Mouse (Mus musculus) heart, embryonic 14.5 days (tissue): ENCODE data around the gene Zfp970. TPM values are rescaled to one million over a fixed set of nuclear protein-coding genes. Genes with fewer than 3 reads are reported as not detected.
"Not testable (repeated sequence)": the region's sequence is repeated elsewhere in the genome, so short reads cannot be mapped to it uniquely, and the experiment has no call there.

Experiments
- ATAC-seq: fragments of 200-750 bp; cut with Nextera tagmentation; 2 replicates; pipeline ENCODE4 v1.8.0; 2017; ENCODE audit warnings: low read depth, moderate TSS enrichment; ENCODE audit not compliant: insufficient number of reproducible peaks, insufficient read depth, low FRiP score
- H3K27ac ChIP-seq, 2 experiments: fragments of 200-500 bp in 1 of 2; fragments of 300-500 bp in 1 of 2; sonication (generic) in 1 of 2; replicated peaks in 1 of 2; 2 replicates each; pipeline ENCODE4 v1.5.1; 2012 to 2014; ENCODE audit warnings: low read depth in 2 of 2, low read length in 2 of 2, control low read depth in 1 of 2, mild to moderate bottlenecking in 1 of 2, mixed read lengths in 1 of 2; ENCODE audit not compliant: control insufficient read depth in 1 of 2, insufficient read depth in 1 of 2
- H3K27me3 ChIP-seq: fragments of 300-500 bp; sonication (generic); 2 replicates; pipeline ENCODE4 v1.6.1; 2014; ENCODE audit warnings: mild to moderate bottlenecking, low read length, control low read depth; ENCODE audit not compliant: control insufficient read depth, insufficient read depth
- H3K36me3 ChIP-seq: fragments of 300-500 bp; sonication (generic); 2 replicates; pipeline ENCODE4 v1.6.1; 2014; ENCODE audit warnings: mild to moderate bottlenecking, control low read depth, low read length, mixed read lengths; ENCODE audit not compliant: control insufficient read depth, insufficient read depth
- H3K4me1 ChIP-seq, 2 experiments: fragments of 200-500 bp in 1 of 2; fragments of 300-500 bp in 1 of 2; sonication (generic) in 1 of 2; 2 replicates each; pipeline ENCODE4 v1.6.1; 2012 to 2014; ENCODE audit warnings: low read length in 2 of 2, control low read depth in 1 of 2, mixed read lengths in 1 of 2; ENCODE audit not compliant: control insufficient read depth in 2 of 2, insufficient read depth in 2 of 2
- H3K4me2 ChIP-seq: fragments of 300-500 bp; sonication (generic); 2 replicates; pipeline ENCODE4 v1.6.1; 2014; ENCODE audit warnings: mild to moderate bottlenecking, low read length
- H3K4me3 ChIP-seq, 2 experiments: fragments of 200-500 bp in 1 of 2; fragments of 300-500 bp in 1 of 2; sonication (generic) in 1 of 2; 2 replicates each; pipeline ENCODE4 v1.5.1; 2012 to 2014; ENCODE audit warnings: low read length in 2 of 2, mild to moderate bottlenecking in 2 of 2, control low read depth in 1 of 2, low read depth in 1 of 2, moderate library complexity in 1 of 2; ENCODE audit not compliant: control insufficient read depth in 1 of 2, insufficient read depth in 1 of 2
- H3K9ac ChIP-seq: fragments of 300-500 bp; sonication (generic); 2 replicates; pipeline ENCODE4 v1.6.1; 2014; ENCODE audit warnings: mild to moderate bottlenecking, low read length
- H3K9me3 ChIP-seq: fragments of 300-500 bp; sonication (generic); 2 replicates; pipeline ENCODE4 v1.6.1; 2016; ENCODE audit warnings: low read length, control low read depth; ENCODE audit not compliant: control insufficient read depth
- WGBS: fragments of 180-500 bp; shearing (Covaris S2); extraction: QIAGEN DNeasy Blood & Tissue Kit; methylation state at CpG from one replicate; pipeline ENCODE4 v1.1.7; 2014; 5-methylcytosine and 5-hydroxymethylcytosine counted together
- polyA plus RNA-seq: library from polyadenylated mRNA; unstranded; fragments of >200 nt; fragmentation: Nextera tagmentation; extraction: Ambion mirVana; gene quantifications from 2 replicates; pipeline ENCODE4 v1.2.1, GENCODE M21; 2014

Gene Zfp970
- polyA plus RNA-seq = 13.6 and 15.0 TPM in 2 replicates

GRCm38 (mm10) chr2:177464676-177465075 lies at the start of gene Zfp970:
Gene Zfp970, plus strand, starts transcription at chr2:177464733.
- H3K4me3 ChIP-seq = peak within 1 kb of the TSS; percentile 40 to 49
- not testable (repeated sequence) for H3K27ac ChIP-seq, H3K27me3 ChIP-seq, H3K36me3 ChIP-seq, ATAC-seq, H3K9me3 ChIP-seq, H3K4me1 ChIP-seq
- 4% methylated on average over 8 of the region's 9 CpGs for WGBS
- peak within 1 kb of the TSS; percentile 25; the same call in 1 of the 2 replicates for H3K9ac ChIP-seq
- H3K4me2 ChIP-seq = peak within 1 kb of the TSS; percentile 57

GRCm38 (mm10) chr2:177468222-177468621 lies 3.7 kb downstream of the Zfp970 start:
- H3K4me2 ChIP-seq, H3K36me3 ChIP-seq, H3K27ac ChIP-seq, H3K9me3 ChIP-seq, H3K27me3 ChIP-seq, H3K4me1 ChIP-seq, H3K4me3 ChIP-seq, H3K9ac ChIP-seq, ATAC-seq: not testable (repeated sequence)

- ATAC-seq, H3K36me3 ChIP-seq, H3K9me3 ChIP-seq, H3K9ac ChIP-seq, H3K27me3 ChIP-seq, H3K27ac ChIP-seq, H3K4me2 ChIP-seq, H3K4me3 ChIP-seq, H3K4me1 ChIP-seq: not testable (repeated sequence)
- 78% methylated on average over 5 of the region's 10 CpGs for WGBS
Measured at GRCm38 (mm10) chr2:177472261-177472660, 7.7 kb downstream of the Zfp970 start.

GRCm38 (mm10) chr2:177481971-177482370 lies 17.4 kb downstream of the Zfp970 start:
- H3K4me3 ChIP-seq, H3K27me3 ChIP-seq, H3K27ac ChIP-seq, H3K4me1 ChIP-seq, ATAC-seq, H3K36me3 ChIP-seq, H3K9me3 ChIP-seq, H3K4me2 ChIP-seq, H3K9ac ChIP-seq: not testable (repeated sequence)
- WGBS = 85% methylated on average over 1 of the region's 1 CpGs

GRCm38 (mm10) chr2:177483238-177483948 lies 18.9 kb downstream of the Zfp970 start:
- 84% methylated on average over 11 of the region's 11 CpGs for WGBS

GRCm38 (mm10) chr2:177498067-177498466 lies 33.5 kb downstream of the Zfp970 start, which contains the start of gene Gm14403:
Gene Gm14403, plus strand, starts transcription at chr2:177498215.
- ATAC-seq, H3K4me1 ChIP-seq, H3K9me3 ChIP-seq, H3K36me3 ChIP-seq, H3K27me3 ChIP-seq, H3K27ac ChIP-seq: not testable (repeated sequence)
- WGBS = 10% methylated on average over 7 of the region's 7 CpGs
- Histone ChIP-seq H3K4me2 (peak within 1 kb of the TSS; percentile 57), H3K9ac (peak within 1 kb of the TSS; percentile 55; the same call in 1 of the 2 replicates), H3K4me3 (peak within 1 kb of the TSS; percentile 42 to 66)

More at GRCm38 (mm10) chr2:177483238-177483948, 18.9 kb downstream of the Zfp970 start:
- not testable (repeated sequence) for H3K4me3 ChIP-seq, H3K9ac ChIP-seq, H3K27me3 ChIP-seq, H3K4me2 ChIP-seq, H3K4me1 ChIP-seq, H3K9me3 ChIP-seq, ATAC-seq, H3K36me3 ChIP-seq, H3K27ac ChIP-seq

GRCm38 (mm10) chr2:177499182-177499581 lies 34.6 kb downstream of the Zfp970 start:
- H3K27me3 ChIP-seq, H3K27ac ChIP-seq, H3K4me3 ChIP-seq, H3K4me1 ChIP-seq, H3K4me2 ChIP-seq, H3K9ac ChIP-seq, ATAC-seq, H3K36me3 ChIP-seq, H3K9me3 ChIP-seq: not testable (repeated sequence)
- 48% methylated on average over 1 of the region's 1 CpGs for WGBS

GRCm38 (mm10) chr2:177505211-177505719 lies 40.7 kb downstream of the Zfp970 start:
- not testable (repeated sequence) for H3K4me1 ChIP-seq, H3K27ac ChIP-seq, H3K9ac ChIP-seq, H3K9me3 ChIP-seq, H3K4me2 ChIP-seq, H3K4me3 ChIP-seq, ATAC-seq, H3K36me3 ChIP-seq, H3K27me3 ChIP-seq
- 82% methylated on average over 1 of the region's 1 CpGs for WGBS
